Mouse (Mus musculus) layer of hippocampus, postnatal 25 days (tissue): ENCODE measurements around the gene Nlrc5. TPM values are rescaled to one million over a fixed set of nuclear protein-coding genes. Genes with fewer than 3 reads are reported as not detected.

Experiments used
- DNase-seq, 2 experiments: peaks; one replicate each; pipeline ENCODE4 v3.0.0; 2022; ENCODE audit warnings: mixed read lengths in 2 of 2, low spot score in 1 of 2; ENCODE audit errors: extremely low spot score in 1 of 2
- microRNA-seq, 2 experiments: library from miRNA; unstranded; fragments of <30 nt; microRNA quantifications; one replicate each; pipeline ENCODE4 v1.2.0; 2021
- total RNA-seq, 2 experiments: library from RNA; stranded (reverse); gene quantifications; 2 replicates each; pipeline ENCODE4 v1.2.3; 2021

Nlrc5 gene
- total RNA-seq, 2 experiments from 2014 or later: 0.26 to 0.59 TPM

GRCm38 (mm10) chr8:94557281-94557680 is 123.1 kb downstream of the Nlrc5 start:
- no peak for DNase-seq

DNA sequence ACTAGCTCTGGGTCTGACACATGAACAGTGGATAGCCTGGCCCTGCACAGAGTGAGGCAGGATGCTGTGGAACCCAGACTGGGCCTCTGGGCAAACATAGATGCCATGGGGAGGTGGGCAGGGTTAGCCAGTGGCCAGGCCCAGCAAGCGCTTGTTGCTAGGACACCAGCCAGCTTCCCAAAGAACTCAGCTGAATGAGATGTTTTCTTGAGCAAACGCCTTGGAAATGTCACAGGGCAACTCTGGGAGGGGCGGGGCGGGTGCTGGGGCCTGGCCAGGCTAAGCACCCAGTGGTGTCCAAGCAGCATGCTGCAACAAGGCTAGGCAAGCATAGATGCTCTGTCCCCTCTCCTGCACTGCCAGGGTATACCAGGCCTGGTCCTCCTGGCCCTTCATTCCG is 127.1 kb downstream of the Nlrc5 start:
- DNase-seq: no peak

- DNase-seq: no peak
These were observed 130.3 kb downstream of the Nlrc5 start for GRCm38 (mm10) chr8:94564421-94564820.

- no peak for DNase-seq
These were observed 131.9 kb downstream of the Nlrc5 start for GRCm38 (mm10) chr8:94566033-94566432.

DNA sequence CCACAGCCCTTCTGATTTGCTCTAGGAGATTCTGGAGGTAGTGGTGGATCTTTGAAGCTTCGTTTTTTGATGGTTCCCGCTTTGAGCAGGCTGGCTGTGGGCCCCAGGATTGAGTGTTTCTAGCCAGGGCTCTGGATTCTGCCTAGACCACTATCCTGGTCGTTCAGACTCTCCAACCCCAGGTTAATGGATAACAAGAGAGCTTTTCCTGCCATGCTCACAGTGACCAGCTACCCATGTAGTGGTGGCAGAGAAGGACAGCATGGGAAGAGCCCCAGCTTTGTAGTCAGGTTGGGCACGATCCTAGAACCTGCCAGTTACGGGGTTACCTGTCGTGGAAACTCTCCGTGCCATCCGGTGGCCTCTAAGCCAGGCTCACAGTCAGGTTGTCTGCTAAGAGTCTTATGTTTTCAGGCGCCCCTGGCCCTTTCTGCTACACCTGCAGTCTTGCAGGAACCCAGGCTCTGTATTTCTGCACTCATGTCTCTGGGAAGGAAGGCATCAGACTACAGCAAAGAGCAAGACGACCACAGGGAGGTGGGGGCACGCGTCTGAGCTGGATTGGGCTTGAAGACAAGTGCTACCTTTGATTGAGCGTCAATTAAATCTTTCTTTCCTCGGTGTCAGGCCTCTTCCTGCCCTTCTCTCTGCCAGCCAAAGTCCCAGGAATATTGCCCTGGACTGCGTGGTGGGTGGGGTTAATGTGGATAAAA is 132.4 kb downstream of the Nlrc5 start:
- no peak for DNase-seq

DNA sequence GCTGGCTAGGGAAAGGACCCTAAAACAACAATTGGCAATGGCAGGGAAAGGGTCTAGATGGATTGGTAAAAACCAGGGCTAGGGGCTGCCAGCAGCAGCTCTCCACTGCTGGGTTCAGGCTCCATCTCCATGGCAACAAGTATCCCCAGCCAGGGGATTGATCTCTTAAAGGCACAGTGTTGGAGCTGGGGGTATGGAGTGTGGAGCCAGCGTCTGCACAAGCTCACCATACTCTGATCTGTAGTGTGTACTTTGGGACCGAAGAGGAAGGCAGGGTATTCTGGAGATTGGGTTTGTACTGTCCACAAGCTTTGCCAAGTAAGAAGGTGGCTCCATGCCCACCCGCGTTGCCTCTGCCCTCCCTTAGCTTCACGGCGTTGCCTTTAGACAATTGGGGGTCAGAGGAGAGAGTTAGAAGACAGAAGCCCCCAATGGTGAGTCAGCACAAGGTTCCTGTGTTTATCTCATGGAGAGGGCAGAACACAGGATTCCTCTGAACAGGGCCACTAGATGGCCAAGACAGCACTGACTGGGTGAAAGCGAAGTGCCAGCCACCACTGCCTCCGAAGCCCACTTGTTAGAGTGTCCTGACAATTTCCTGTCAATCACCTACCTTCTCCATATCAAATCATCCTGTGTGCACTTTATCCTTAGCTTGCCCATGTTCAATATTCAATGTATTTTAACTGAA is 133.1 kb downstream of the Nlrc5 start:
- DNase-seq: no peak

GRCm38 (mm10) chr8:94568098-94568497 is 133.9 kb downstream of the Nlrc5 start:
- no peak for DNase-seq

DNA sequence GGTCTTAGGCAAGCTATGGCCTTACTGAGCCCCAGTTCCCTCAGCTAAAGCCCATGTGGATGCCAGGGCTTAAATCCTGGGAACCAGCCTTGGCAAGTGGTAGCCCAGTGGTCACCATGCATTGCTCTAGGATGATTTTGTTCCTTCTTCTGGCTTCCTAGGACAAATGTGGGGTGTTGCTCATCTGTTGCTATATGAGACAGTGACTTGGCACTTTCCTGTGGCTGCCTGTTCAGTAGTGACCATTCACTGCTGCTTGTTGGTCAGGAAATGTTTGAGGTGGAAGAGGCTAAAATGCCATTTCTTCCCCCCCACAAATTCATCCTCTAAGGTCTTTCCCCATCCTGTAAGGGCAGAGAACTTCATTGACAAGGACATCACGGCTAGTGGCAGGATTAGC is 135.3 kb downstream of the Nlrc5 start:
- no peak for DNase-seq

- no peak for DNase-seq
These were observed 137.7 kb downstream of the Nlrc5 start for GRCm38 (mm10) chr8:94571896-94572295.

GRCm38 (mm10) chr8:94574159-94574907 is 140.2 kb downstream of the Nlrc5 start:
- peak; percentile 57 to 66 for DNase-seq

DNA sequence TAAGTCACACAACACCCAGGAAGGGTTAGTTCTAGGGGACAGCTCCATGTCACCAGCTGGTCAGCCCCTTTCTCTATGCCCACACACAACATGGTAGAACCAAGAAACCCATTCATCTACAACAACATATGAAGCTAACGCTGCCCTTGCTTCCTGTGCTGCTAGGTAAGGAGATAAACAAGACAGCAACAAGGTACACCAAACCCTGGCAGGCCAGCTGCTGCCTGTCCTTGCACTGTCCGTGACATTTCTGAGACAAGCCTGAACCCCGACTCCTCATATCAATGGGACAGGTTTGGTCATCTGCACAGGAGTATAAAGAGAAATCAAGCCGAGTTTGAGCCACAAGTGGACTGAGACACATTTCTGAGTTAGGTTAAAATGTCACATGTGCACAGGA is 141.0 kb downstream of the Nlrc5 start:
- no peak for DNase-seq

Small RNA genes within 50 kb of the gene (microRNA-seq; reads per million reads assigned to microRNA genes)
- 0 reads per million in 2 experiments for gene Mir7072

Other genes starting within 250 kb of the Nlrc5 start
- gene Nup93, start 219.8 kb upstream of the Nlrc5 start, total RNA-seq: 10 to 100 TPM; 42.5 to 60.5 TPM
- gene Slc12a3, start 105.2 kb upstream of the Nlrc5 start, total RNA-seq: under 1 TPM; 0.25 to 0.59 TPM
- 10 to 100 TPM; 50.7 to 61.0 TPM for gene Herpud1, start 47.9 kb upstream of the Nlrc5 start, total RNA-seq
- gene Cpne2, start 98.6 kb downstream of the Nlrc5 start, total RNA-seq: 10 to 100 TPM; 40.0 to 42.4 TPM
- gene Rspry1, start 167.6 kb downstream of the Nlrc5 start, total RNA-seq: 10 to 100 TPM; 24.3 to 30.2 TPM
- 10 to 100 TPM; 40.5 to 42.0 TPM for gene Fam192a, start 167.6 kb downstream of the Nlrc5 start, total RNA-seq
- gene Arl2bp, start 232.2 kb downstream of the Nlrc5 start, total RNA-seq: 100 to 1,000 TPM; 154 to 158 TPM